Mouse (Mus musculus): Measurements from ENCODE around the gene Gm10563.

- TF ChIP-seq POLR2A (IDR thresholded peaks at IDR 0.05; ENCODE audit: low read depth, low read length) (no peak), CTCF (IDR thresholded peaks at IDR 0.05; ENCODE audit: extremely low read depth, insufficient read depth, insufficient read length, insufficient replicate concordance) (no peak)
These were observed 1.7 kb downstream of the Gm10563 start for GRCm38 (mm10) chr4:155643531-155643930.

Measured in spleen, adult 2 months (tissue).